Mouse (Mus musculus) intestine, embryonic 16.5 days (tissue): ENCODE measurements at regions not wholly inside any gene's neighbourhood (a gene's known extent, or its start where the extent isn't known, plus 50 kb on each side); places are given as distances from the start of the nearest gene placed in this dataset.

ENCODE experiments used
- ATAC-seq: fragments of 200-750 bp; cut with Nextera tagmentation; 2 replicates; pipeline ENCODE4 v1.8.0; 2017; ENCODE audit warnings: moderate TSS enrichment, moderate library complexity
- H3K27ac ChIP-seq: fragments of 300-500 bp; sonication (generic); 2 replicates; pipeline ENCODE4 v1.5.1; 2014; ENCODE audit warnings: mild to moderate bottlenecking, low read length
- H3K27me3 ChIP-seq: fragments of 300-500 bp; sonication (generic); replicated peaks from 2 replicates; pipeline ENCODE4 v1.6.1; 2014; ENCODE audit warnings: low read length, control low read depth, mixed read lengths; ENCODE audit not compliant: control insufficient read depth, insufficient read depth
- H3K36me3 ChIP-seq: fragments of 300-500 bp; sonication (generic); 2 replicates; pipeline ENCODE4 v1.6.1; 2014; ENCODE audit warnings: low read length, control low read depth; ENCODE audit not compliant: control insufficient read depth, insufficient read depth
- H3K4me1 ChIP-seq: fragments of 300-500 bp; sonication (generic); 2 replicates; pipeline ENCODE4 v1.6.1; 2014; ENCODE audit warnings: low read length, control low read depth, mixed read lengths; ENCODE audit not compliant: control insufficient read depth, insufficient read depth
- H3K4me2 ChIP-seq: fragments of 300-500 bp; sonication (generic); 2 replicates; pipeline ENCODE4 v1.6.1; 2014; ENCODE audit warnings: low read depth, low read length, control low read depth
- H3K4me3 ChIP-seq: fragments of 300-500 bp; sonication (generic); 2 replicates; pipeline ENCODE4 v1.5.1; 2014; ENCODE audit warnings: mild to moderate bottlenecking, low read length
- H3K9ac ChIP-seq: fragments of 300-500 bp; sonication (generic); 2 replicates; pipeline ENCODE4 v1.6.1; 2014; ENCODE audit warnings: low read depth, low read length
- H3K9me3 ChIP-seq: fragments of 300-500 bp; sonication (generic); 2 replicates; pipeline ENCODE4 v1.6.1; 2016; ENCODE audit warnings: low read length, control low read depth; ENCODE audit not compliant: control insufficient read depth
- WGBS: fragments of 180-500 bp; shearing (Covaris S2); extraction: QIAGEN DNeasy Blood & Tissue Kit; methylation state at CpG from one replicate; pipeline ENCODE4 v1.1.7; 2014; 5-methylcytosine and 5-hydroxymethylcytosine counted together

GRCm38 (mm10) chr3:151117583-151118041 lies 320.1 kb upstream of the Adgrl4 start:
- no peak overlapping the region for H3K9ac ChIP-seq

DNA sequence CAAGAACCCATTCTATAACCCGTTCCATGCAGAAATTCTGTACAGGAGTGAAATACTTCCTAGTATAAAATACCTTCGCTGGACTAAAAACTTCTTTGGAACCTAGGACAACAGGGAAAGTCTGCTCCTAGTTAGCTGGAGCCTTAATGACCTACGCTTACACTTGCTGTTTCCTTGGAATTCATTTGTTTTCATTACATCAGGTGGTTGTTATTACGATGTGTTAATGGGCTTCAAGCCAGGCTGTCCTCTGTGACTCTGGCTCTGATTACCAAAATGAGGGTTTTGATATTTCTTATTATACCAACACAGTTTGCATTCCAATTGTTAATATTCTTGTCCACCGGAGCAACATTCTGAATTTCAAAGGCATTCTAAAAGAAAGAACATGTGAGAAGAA lies 313.6 kb upstream of the Adgrl4 start:
- Histone ChIP-seq H3K9me3 (no peaks in the 10 kb centered on the region), H3K27me3 (no peaks in the 10 kb centered on the region), H3K36me3 (no peaks in the 10 kb centered on the region), H3K4me1 (no peaks in the 10 kb centered on the region), H3K4me2 (no peak overlapping the region), H3K4me3 (no peak overlapping the region), H3K27ac (no peak overlapping the region), H3K9ac (no peak overlapping the region)
- 80% methylated on average over 5 of the region's 5 CpGs for WGBS
- ATAC-seq = no peak

More at GRCm38 (mm10) chr3:151117583-151118041, 320.1 kb upstream of the Adgrl4 start:
- Histone ChIP-seq H3K4me1 (no peaks in the 10 kb centered on the region), H3K4me2 (no peak overlapping the region), H3K36me3 (no peaks in the 10 kb centered on the region), H3K27me3 (no peaks in the 10 kb centered on the region), H3K27ac (no peak overlapping the region), H3K9me3 (no peaks in the 10 kb centered on the region), H3K4me3 (no peak overlapping the region)
- WGBS = 73% methylated on average over 3 of the region's 3 CpGs
- no peak for ATAC-seq

- no peaks in the 10 kb centered on the region for H3K4me1 ChIP-seq
- ATAC-seq = no peak
- no peaks in the 10 kb centered on the region for H3K36me3 ChIP-seq
- no peaks in the 10 kb centered on the region for H3K27me3 ChIP-seq
- H3K9ac ChIP-seq = no peak overlapping the region
- no peak overlapping the region for H3K4me3 ChIP-seq
- no peaks in the 10 kb centered on the region for H3K9me3 ChIP-seq
- H3K27ac ChIP-seq = no peak overlapping the region
- 86% methylated on average over 2 of the region's 2 CpGs for WGBS
- no peak overlapping the region for H3K4me2 ChIP-seq
Observed at GRCm38 (mm10) chr3:151146889-151147288, 290.8 kb upstream of the Adgrl4 start.

- Histone ChIP-seq H3K4me1 (no peaks in the 10 kb centered on the region), H3K4me3 (no peak overlapping the region), H3K27ac (no peak overlapping the region), H3K36me3 (no peaks in the 10 kb centered on the region), H3K4me2 (no peak overlapping the region), H3K9ac (no peak overlapping the region), H3K27me3 (no peaks in the 10 kb centered on the region), H3K9me3 (no peaks in the 10 kb centered on the region)
- 58% methylated on average over 4 of the region's 4 CpGs for WGBS
- no peak for ATAC-seq
Observed at GRCm38 (mm10) chr3:151153340-151153739, 284.3 kb upstream of the Adgrl4 start.

DNA sequence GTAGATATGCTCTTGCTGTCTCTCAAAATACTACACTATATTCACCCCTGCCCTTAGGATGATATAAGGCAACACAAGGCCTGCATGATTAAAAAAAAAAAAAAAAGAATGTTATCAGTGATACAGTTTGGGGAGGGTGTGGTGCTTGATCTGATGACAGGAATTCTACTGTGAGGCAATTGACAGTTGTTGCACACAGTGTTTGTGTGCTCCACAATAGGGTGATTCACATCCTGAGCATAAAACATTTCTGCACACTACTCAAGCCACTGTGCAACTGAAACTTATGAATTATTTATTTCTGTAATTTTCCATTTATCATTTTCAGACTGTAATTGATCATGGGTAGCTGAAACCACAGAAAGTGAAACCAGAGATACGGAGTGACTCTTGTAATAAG lies 277.2 kb upstream of the Adgrl4 start:
- Histone ChIP-seq H3K27ac (no peak overlapping the region), H3K9me3 (no peaks in the 10 kb centered on the region), H3K9ac (no peak overlapping the region), H3K36me3 (no peaks in the 10 kb centered on the region), H3K4me2 (no peak overlapping the region), H3K4me1 (no peaks in the 10 kb centered on the region), H3K4me3 (no peak overlapping the region), H3K27me3 (no peaks in the 10 kb centered on the region)
- ATAC-seq = no peak
- WGBS = 81% methylated on average over 1 of the region's 1 CpGs

DNA sequence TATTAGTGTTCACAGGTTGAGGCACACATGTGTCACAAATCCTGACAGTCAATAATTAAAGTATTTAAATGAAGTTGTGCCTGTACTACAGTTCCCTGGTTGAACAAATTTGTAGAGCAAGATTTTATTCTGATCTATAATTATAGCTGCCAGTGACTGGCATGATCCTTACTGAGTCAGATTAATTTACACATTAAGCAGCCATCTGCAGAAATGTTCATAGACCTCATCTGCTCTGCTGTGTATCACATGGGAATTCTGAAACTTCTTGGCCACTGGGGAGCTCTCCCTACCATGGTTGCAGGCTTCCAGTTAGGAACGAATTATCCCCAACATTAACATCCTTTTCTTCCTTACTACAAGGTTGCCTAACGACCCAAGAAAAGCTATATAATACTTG lies 255.6 kb upstream of the Adgrl4 start:
- ATAC-seq = no peak
- H3K27me3 ChIP-seq = no peaks in the 10 kb centered on the region
- no peaks in the 10 kb centered on the region for H3K36me3 ChIP-seq
- H3K4me2 ChIP-seq = no peak overlapping the region
- 53% methylated on average over 2 of the region's 2 CpGs for WGBS
- H3K9ac ChIP-seq = no peak overlapping the region
- no peak overlapping the region for H3K27ac ChIP-seq
- H3K4me1 ChIP-seq = no peaks in the 10 kb centered on the region
- H3K4me3 ChIP-seq = no peak overlapping the region
- no peaks in the 10 kb centered on the region for H3K9me3 ChIP-seq

DNA sequence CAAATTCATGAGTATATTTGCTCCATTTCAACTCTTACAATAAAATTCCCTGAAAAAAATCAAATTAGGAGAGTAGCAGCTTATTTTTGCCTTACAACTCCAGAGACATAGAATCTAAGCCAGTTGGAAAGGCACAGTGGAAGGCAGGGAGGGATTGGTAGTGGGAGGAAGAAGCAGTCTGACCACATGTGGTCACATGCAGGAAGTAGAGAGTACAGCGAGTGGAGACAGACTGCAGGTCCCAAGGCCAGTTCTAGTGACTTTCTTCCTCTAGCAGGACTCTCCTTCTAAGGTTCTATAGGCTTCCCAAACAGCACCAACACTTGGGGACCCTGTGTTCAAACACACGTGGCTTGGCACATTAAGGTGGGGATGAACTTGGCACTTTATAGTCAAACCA lies 245.6 kb upstream of the Adgrl4 start:
- ATAC-seq = no peak
- Histone ChIP-seq H3K9me3 (no peaks in the 10 kb centered on the region), H3K4me2 (no peak overlapping the region), H3K4me1 (no peaks in the 10 kb centered on the region), H3K27ac (no peak overlapping the region), H3K4me3 (no peak overlapping the region), H3K27me3 (no peaks in the 10 kb centered on the region), H3K36me3 (no peaks in the 10 kb centered on the region), H3K9ac (no peak overlapping the region)
- 66% methylated on average over 2 of the region's 2 CpGs for WGBS

DNA sequence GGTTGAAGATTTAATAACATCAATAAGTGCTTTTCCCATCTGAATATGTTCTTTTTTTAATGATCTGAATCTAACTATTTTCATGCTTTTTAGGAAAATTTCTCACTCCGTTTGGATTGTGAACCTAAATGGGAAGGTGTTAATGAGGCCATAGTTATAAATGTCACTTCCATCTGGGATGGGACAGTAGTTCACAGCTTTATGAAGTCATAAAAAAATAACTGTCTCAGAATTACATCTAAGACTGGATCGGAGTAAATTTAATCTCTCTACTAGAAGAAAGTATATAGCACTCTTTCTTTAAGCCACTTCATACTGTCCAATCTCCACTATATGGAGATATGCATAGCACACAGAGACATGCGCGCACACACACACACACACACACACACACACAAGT lies 226.7 kb upstream of the Adgrl4 start:
- ATAC-seq = no peak
- 87% methylated on average over 4 of the region's 4 CpGs for WGBS
- no peak overlapping the region for H3K9ac ChIP-seq

DNA sequence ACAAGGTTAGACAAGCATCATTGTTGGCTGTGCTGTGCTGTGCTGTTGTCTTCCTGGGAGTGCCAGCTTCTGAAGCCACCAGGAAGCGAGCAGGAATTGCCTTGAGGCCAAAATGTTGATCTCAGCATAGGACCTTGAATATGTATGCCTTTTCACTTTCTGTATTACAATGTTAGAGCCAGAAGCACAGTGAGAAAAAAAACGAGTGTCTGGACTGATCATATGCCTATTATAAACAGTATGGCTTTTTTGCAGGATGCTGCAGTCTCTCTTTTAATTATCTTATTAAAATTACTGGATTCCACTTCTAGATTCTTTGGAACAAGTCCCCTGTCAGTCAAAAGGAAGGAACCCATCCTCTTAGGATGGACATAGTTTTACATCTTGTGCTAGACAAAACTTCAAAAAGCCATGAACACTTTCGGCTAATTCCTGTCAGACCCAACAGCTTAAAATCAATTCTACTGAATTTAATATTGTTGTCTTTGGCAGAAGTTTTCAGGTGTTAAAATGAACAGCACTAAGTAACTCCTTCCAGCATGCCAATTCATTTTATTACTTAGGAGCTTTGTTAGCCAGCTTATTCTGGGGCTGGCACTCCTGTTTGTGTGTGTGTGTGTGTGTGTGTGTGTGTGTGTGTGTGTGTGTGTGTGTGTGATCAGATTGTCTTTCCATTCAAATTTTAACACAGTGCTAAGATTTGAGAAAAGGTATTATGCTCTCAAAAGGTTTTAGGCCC lies 220.8 kb upstream of the Adgrl4 start:
- H3K4me2 ChIP-seq = no peak overlapping the region
- no peaks in the 10 kb centered on the region for H3K36me3 ChIP-seq
- no peaks in the 10 kb centered on the region for H3K9me3 ChIP-seq
- H3K27me3 ChIP-seq = no peaks in the 10 kb centered on the region
- 72% methylated on average over 3 of the region's 3 CpGs for WGBS
- no peak overlapping the region for H3K9ac ChIP-seq
- no peak overlapping the region for H3K4me3 ChIP-seq
- ATAC-seq = no peak
- no peaks in the 10 kb centered on the region for H3K4me1 ChIP-seq
- H3K27ac ChIP-seq = no peak overlapping the region

More for the DNA sequence above, 226.7 kb upstream of the Adgrl4 start:
- H3K4me1 ChIP-seq = no peaks in the 10 kb centered on the region
- H3K36me3 ChIP-seq = no peaks in the 10 kb centered on the region
- H3K27me3 ChIP-seq = no peaks in the 10 kb centered on the region
- H3K9me3 ChIP-seq = no peaks in the 10 kb centered on the region
- H3K4me2 ChIP-seq = no peak overlapping the region
- no peak overlapping the region for H3K27ac ChIP-seq
- H3K4me3 ChIP-seq = no peak overlapping the region

DNA sequence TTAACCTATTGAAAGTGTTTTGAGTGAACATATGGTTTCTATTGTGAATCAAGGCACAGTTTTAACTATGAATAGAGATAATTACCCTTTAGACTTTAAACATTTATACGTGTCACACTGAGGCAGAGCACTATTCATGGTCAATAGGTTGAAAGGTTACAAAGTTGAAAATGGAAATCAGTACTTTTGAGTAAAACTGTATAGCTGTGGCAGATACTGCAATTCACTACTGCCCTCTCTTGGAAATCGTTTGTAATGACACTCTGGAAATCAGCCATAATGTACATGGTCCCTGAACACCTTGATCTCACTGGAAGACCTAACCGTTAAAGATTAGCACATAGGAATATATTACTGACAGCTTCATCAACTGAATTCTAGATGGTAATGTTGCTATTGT lies 215.3 kb upstream of the Adgrl4 start:
- H3K4me3 ChIP-seq = no peak overlapping the region
- no peak for ATAC-seq
- H3K27ac ChIP-seq = no peak overlapping the region
- no peaks in the 10 kb centered on the region for H3K36me3 ChIP-seq
- 21% methylated on average over 3 of the region's 3 CpGs for WGBS
- no peak overlapping the region for H3K9ac ChIP-seq
- no peak overlapping the region for H3K4me2 ChIP-seq
- H3K9me3 ChIP-seq = no peaks in the 10 kb centered on the region
- H3K27me3 ChIP-seq = no peaks in the 10 kb centered on the region
- H3K4me1 ChIP-seq = no peaks in the 10 kb centered on the region
